Mouse (Mus musculus): ENCODE measurements around the gene Fam83b.

The Fam83b gene

GRCm38 (mm10) chr9:76566515-76567280, at the start of gene Fam83b:
Gene Fam83b (minus strand): TSS chr9:76567116.
- in situ Hi-C loops (cut with MboI, MseI) = no loop called here

- in situ Hi-C loops (cut with MboI, MseI) = no loop called here
Observed at GRCm38 (mm10) chr9:76614165-76614564, 47.2 kb upstream of the Fam83b start.

GRCm38 (mm10) chr9:76603744-76604143, 36.8 kb upstream of the Fam83b start:
- in situ Hi-C loops (cut with MboI, MseI) = no loop called here

GRCm38 (mm10) chr9:76602874-76603273, 36.0 kb upstream of the Fam83b start:
- in situ Hi-C loops (cut with MboI, MseI) = no loop called here

GRCm38 (mm10) chr9:76597395-76597794, 30.5 kb upstream of the Fam83b start:
- in situ Hi-C loops (cut with MboI, MseI) = loop anchor here in 1 of 2 experiments (10.0 kb wide), 1 partner anchor 1423 kb away; no protein-coding TSS in a partner anchor

GRCm38 (mm10) chr9:76593841-76594240, 26.9 kb upstream of the Fam83b start:
- in situ Hi-C loops (cut with MboI, MseI) = loop anchor here in 1 of 2 experiments (10.0 kb wide), 1 partner anchor 1419 kb away; no protein-coding TSS in a partner anchor

- in situ Hi-C loops (cut with MboI, MseI) = no loop called here
Observed at GRCm38 (mm10) chr9:76583943-76584342, 17.0 kb upstream of the Fam83b start.

GRCm38 (mm10) chr9:76581966-76582365, 15.1 kb upstream of the Fam83b start:
- in situ Hi-C loops (cut with MboI, MseI) = no loop called here

GRCm38 (mm10) chr9:76567281-76567655, 352 bp upstream of the Fam83b start:
- in situ Hi-C loops (cut with MboI, MseI) = no loop called here

- in situ Hi-C loops (cut with MboI, MseI) = no loop called here
Observed at GRCm38 (mm10) chr9:76565656-76566055, 1.3 kb downstream of the Fam83b start.

- in situ Hi-C loops (cut with MboI, MseI) = no loop called here
Observed at GRCm38 (mm10) chr9:76564071-76564470, 2.8 kb downstream of the Fam83b start.

GRCm38 (mm10) chr9:76562794-76563193, 4.1 kb downstream of the Fam83b start:
- in situ Hi-C loops (cut with MboI, MseI) = no loop called here

- in situ Hi-C loops (cut with MboI, MseI) = no loop called here
Observed at GRCm38 (mm10) chr9:76559240-76559639, 7.7 kb downstream of the Fam83b start.

GRCm38 (mm10) chr9:76553758-76554157, 13.2 kb downstream of the Fam83b start:
- in situ Hi-C loops (cut with MboI, MseI) = no loop called here

GRCm38 (mm10) chr9:76553115-76553514, 13.8 kb downstream of the Fam83b start:
- in situ Hi-C loops (cut with MboI, MseI) = no loop called here

- in situ Hi-C loops (cut with MboI, MseI) = no loop called here
Observed at GRCm38 (mm10) chr9:76546714-76547113, 20.2 kb downstream of the Fam83b start.

GRCm38 (mm10) chr9:76540684-76541083, 26.2 kb downstream of the Fam83b start:
- in situ Hi-C loops (cut with MboI, MseI) = no loop called here

- in situ Hi-C loops (cut with MboI, MseI) = no loop called here
Observed at GRCm38 (mm10) chr9:76539953-76540621, 26.8 kb downstream of the Fam83b start.

- in situ Hi-C loops (cut with MboI, MseI) = no loop called here
Observed at GRCm38 (mm10) chr9:76539271-76539670, 27.6 kb downstream of the Fam83b start.

- in situ Hi-C loops (cut with MboI, MseI) = no loop called here
Observed at GRCm38 (mm10) chr9:76536032-76536431, 30.9 kb downstream of the Fam83b start.

- in situ Hi-C loops (cut with MboI, MseI) = no loop called here
Observed at GRCm38 (mm10) chr9:76532403-76532802, 34.5 kb downstream of the Fam83b start.

GRCm38 (mm10) chr9:76531368-76531767, 35.5 kb downstream of the Fam83b start:
- in situ Hi-C loops (cut with MboI, MseI) = no loop called here

- in situ Hi-C loops (cut with MboI, MseI) = loop anchor here in 1 of 2 experiments (10.0 kb wide), 1 partner anchor 841 kb away; the partner anchor contains the start of gene Scg3
Observed at GRCm38 (mm10) chr9:76525592-76525991, 41.3 kb downstream of the Fam83b start.
